Mouse (Mus musculus) megakaryocyte progenitor cell, adult 5-6 weeks (primary cell): Measurements from ENCODE around the gene Olfr341. TPM values are rescaled to one million over a fixed set of nuclear protein-coding genes. Genes with fewer than 3 reads are reported as not detected.

Experiments used
- ATAC-seq: replicated peaks from 2 replicates; pipeline ENCODE4 v1.8.0; 2016; ENCODE audit warnings: mild to moderate bottlenecking, moderate TSS enrichment, inconsistent platforms; ENCODE audit not compliant: poor library complexity
- total RNA-seq, 2 experiments: library from RNA; stranded (forward) in 1 of 2; stranded (reverse) in 1 of 2; fragments of 157-497, 149-512 nt in 1 of 2; fragments of 200-1000 nt in 1 of 2; gene quantifications; 2 replicates each; pipeline versions ENCODE4 v1.2.3 to v1.2.4; 2015 to 2017

The Olfr341 gene
- total RNA-seq (2015) (not detected in 2 replicates), total RNA-seq (2017) (not detected in 2 replicates)

- ATAC-seq = no peak
Measured at GRCm38 (mm10) chr2:36482368-36482767, at the start of gene Olfr341. TSS of gene Olfr341 (minus strand) at chr2:36482468.

- no peak for ATAC-seq
Measured at GRCm38 (mm10) chr2:36524698-36525097, 42.4 kb upstream of the Olfr341 start, which contains the start of gene Olfr342. TSS of gene Olfr342 (plus strand) at chr2:36524998.

- no peak for ATAC-seq
Measured at GRCm38 (mm10) chr2:36473634-36474033, 8.6 kb downstream of the Olfr341 start.

- ATAC-seq = no peak
Measured at GRCm38 (mm10) chr2:36452287-36452686, 30.0 kb downstream of the Olfr341 start, which contains the start of gene Olfr340. TSS of gene Olfr340 (plus strand) at chr2:36452587.

Other genes with a start within 250 kb of the Olfr341 start
- gene Olfr338, start 108.9 kb downstream of the Olfr341 start, total RNA-seq (2015) = not detected in 2 replicates
- not detected in 2 replicates for gene Olfr338, start 108.9 kb downstream of the Olfr341 start, total RNA-seq (2017)
- not detected in 2 replicates for gene Olfr339, start 63.5 kb downstream of the Olfr341 start, total RNA-seq (2015)
- not detected in 2 replicates for gene Olfr339, start 63.5 kb downstream of the Olfr341 start, total RNA-seq (2017)
- not detected in 2 replicates for gene Olfr340, start 29.9 kb downstream of the Olfr341 start, total RNA-seq (2015)
- not detected in 2 replicates for gene Olfr340, start 29.9 kb downstream of the Olfr341 start, total RNA-seq (2017)
- gene Olfr342, start 42.5 kb upstream of the Olfr341 start, total RNA-seq (2015) = not detected in 2 replicates
- not detected in 2 replicates for gene Olfr342, start 42.5 kb upstream of the Olfr341 start, total RNA-seq (2017)
- gene Olfr344, start 84.2 kb upstream of the Olfr341 start, total RNA-seq (2015) = not detected in 2 replicates
- gene Olfr344, start 84.2 kb upstream of the Olfr341 start, total RNA-seq (2017) = not detected in 2 replicates
- not detected in 2 replicates for gene Olfr345, start 157.6 kb upstream of the Olfr341 start, total RNA-seq (2015)
- gene Olfr345, start 157.6 kb upstream of the Olfr341 start, total RNA-seq (2017) = not detected in 2 replicates
- gene Olfr346, start 203.3 kb upstream of the Olfr341 start, total RNA-seq (2015) = not detected in 2 replicates
- gene Olfr346, start 203.3 kb upstream of the Olfr341 start, total RNA-seq (2017) = not detected in 2 replicates
- gene Olfr347, start 249.4 kb upstream of the Olfr341 start, total RNA-seq (2015) = not detected in 2 replicates
- gene Olfr347, start 249.4 kb upstream of the Olfr341 start, total RNA-seq (2017) = not detected in 2 replicates